Mouse (Mus musculus): ENCODE results near the gene Rft1. TPM values are rescaled to one million over a fixed set of nuclear protein-coding genes. Genes with fewer than 3 reads are reported as not detected.

Rft1 gene
- polyA plus RNA-seq, 1 experiment from 2014 or later, result 18.6 TPM

- no peak overlapping the region for H3K4me2 ChIP-seq (replicated peaks)
- WGBS, result 56% methylated on average over 5 of the region's 5 CpGs
- H3K36me3 ChIP-seq, result no peaks in the 10 kb centered on the region
- H3K4me3 ChIP-seq (replicated peaks), result no peak overlapping the region
- H3K27me3 ChIP-seq, result no peaks in the 10 kb centered on the region
- no peaks in the 10 kb centered on the region for H3K9me3 ChIP-seq (replicated peaks)
- no peak overlapping the region for H3K9ac ChIP-seq
- peaks cover 24% of the 10 kb centered on the region for H3K4me1 ChIP-seq
- ATAC-seq (ENCODE audit: insufficient number of reproducible peaks, low FRiP score, low TSS enrichment, low read depth), result no peak
- H3K27ac ChIP-seq (replicated peaks), result peak overlapping the region; percentile 65; the same call in 1 of the 2 replicates
These were observed 23.2 kb upstream of the Rft1 start for GRCm38 (mm10) chr14:30630811-30631576.

GRCm38 (mm10) chr14:30631834-30632233 is 22.3 kb upstream of the Rft1 start:
- ATAC-seq (ENCODE audit: insufficient number of reproducible peaks, low FRiP score, low TSS enrichment, low read depth), result peak; percentile 44; the same call in 1 of the 2 replicates

GRCm38 (mm10) chr14:30633708-30634107 is 20.5 kb upstream of the Rft1 start:
- Histone ChIP-seq H3K9ac (no peak overlapping the region), H3K4me3 (replicated peaks) (no peak overlapping the region), H3K9me3 (replicated peaks) (no peaks in the 10 kb centered on the region), H3K4me2 (replicated peaks) (no peak overlapping the region), H3K4me1 (peaks cover 26% of the 10 kb centered on the region), H3K27me3 (no peaks in the 10 kb centered on the region), H3K27ac (replicated peaks) (no peak overlapping the region), H3K36me3 (no peaks in the 10 kb centered on the region)
- WGBS, result 75% methylated on average over 7 of the region's 7 CpGs
- ATAC-seq (ENCODE audit: insufficient number of reproducible peaks, low FRiP score, low TSS enrichment, low read depth), result no peak

More at GRCm38 (mm10) chr14:30631834-30632233, 22.3 kb upstream of the Rft1 start:
- H3K36me3 ChIP-seq, result no peaks in the 10 kb centered on the region
- no peak overlapping the region for H3K9ac ChIP-seq
- peak overlapping the region; percentile 65 for H3K27ac ChIP-seq (replicated peaks)
- no peak overlapping the region for H3K4me3 ChIP-seq (replicated peaks)
- H3K9me3 ChIP-seq (replicated peaks), result no peaks in the 10 kb centered on the region
- peaks cover 19% of the 10 kb centered on the region for H3K4me1 ChIP-seq
- H3K27me3 ChIP-seq, result no peaks in the 10 kb centered on the region
- no peak overlapping the region for H3K4me2 ChIP-seq (replicated peaks)
- 43% methylated on average over 2 of the region's 2 CpGs for WGBS

GRCm38 (mm10) chr14:30634418-30634817 is 19.7 kb upstream of the Rft1 start:
- H3K4me1 ChIP-seq, result peaks cover 26% of the 10 kb centered on the region
- H3K36me3 ChIP-seq, result no peaks in the 10 kb centered on the region
- no peak overlapping the region for H3K4me3 ChIP-seq (replicated peaks)
- no peaks in the 10 kb centered on the region for H3K27me3 ChIP-seq
- no peak overlapping the region for H3K9ac ChIP-seq
- ATAC-seq (ENCODE audit: insufficient number of reproducible peaks, low FRiP score, low TSS enrichment, low read depth), result no peak
- H3K9me3 ChIP-seq (replicated peaks), result no peaks in the 10 kb centered on the region
- H3K27ac ChIP-seq (replicated peaks), result no peak overlapping the region
- 71% methylated on average over 1 of the region's 1 CpGs for WGBS
- no peak overlapping the region for H3K4me2 ChIP-seq (replicated peaks)

- WGBS, result 78% methylated on average over 13 of the region's 13 CpGs
- Histone ChIP-seq H3K4me2 (replicated peaks) (no peak overlapping the region), H3K36me3 (no peaks in the 10 kb centered on the region), H3K4me1 (peaks cover 23% of the 10 kb centered on the region), H3K9me3 (replicated peaks) (no peaks in the 10 kb centered on the region), H3K9ac (no peak overlapping the region), H3K27ac (replicated peaks) (no peak overlapping the region), H3K27me3 (no peaks in the 10 kb centered on the region), H3K4me3 (replicated peaks) (no peak overlapping the region)
- ATAC-seq (ENCODE audit: insufficient number of reproducible peaks, low FRiP score, low TSS enrichment, low read depth), result no peak
These were observed 18.8 kb upstream of the Rft1 start for GRCm38 (mm10) chr14:30635219-30635910.

- Histone ChIP-seq H3K36me3 (no peaks in the 10 kb centered on the region), H3K9ac (no peak overlapping the region), H3K27ac (replicated peaks) (no peak overlapping the region), H3K9me3 (replicated peaks) (no peaks in the 10 kb centered on the region), H3K4me3 (replicated peaks) (no peak overlapping the region), H3K4me1 (peaks cover 18% of the 10 kb centered on the region), H3K4me2 (replicated peaks) (no peak overlapping the region), H3K27me3 (no peaks in the 10 kb centered on the region)
- 55% methylated on average over 9 of the region's 9 CpGs for WGBS
- ATAC-seq (ENCODE audit: insufficient number of reproducible peaks, low FRiP score, low TSS enrichment, low read depth), result no peak
These were observed 17.7 kb upstream of the Rft1 start for GRCm38 (mm10) chr14:30636499-30636898.

- Histone ChIP-seq H3K4me2 (replicated peaks) (no peak overlapping the region), H3K9ac (no peak overlapping the region), H3K4me1 (peaks cover 13% of the 10 kb centered on the region; the same call in 1 of the 2 replicates), H3K4me3 (replicated peaks) (no peak overlapping the region), H3K9me3 (replicated peaks) (no peaks in the 10 kb centered on the region), H3K36me3 (no peaks in the 10 kb centered on the region), H3K27ac (replicated peaks) (no peak overlapping the region), H3K27me3 (no peaks in the 10 kb centered on the region)
- 42% methylated on average over 2 of the region's 2 CpGs for whole genome bisulfite sequencing
- 0 out of 2 replicates have a peak, but pooled peaks have one; percentile 75 for ATAC-seq (ENCODE audit: insufficient number of reproducible peaks, low FRiP score, low TSS enrichment, low read depth)
These were observed 17.1 kb upstream of the Rft1 start for GRCm38 (mm10) chr14:30637087-30637486.

- WGBS, result 84% methylated on average over 4 of the region's 4 CpGs
These were observed 16.2 kb upstream of the Rft1 start for GRCm38 (mm10) chr14:30638009-30638408.

GRCm38 (mm10) chr14:30638686-30639085 is 15.5 kb upstream of the Rft1 start:
- Histone ChIP-seq H3K36me3 (no peaks in the 10 kb centered on the region), H3K27ac (replicated peaks) (no peak overlapping the region), H3K9ac (no peak overlapping the region), H3K27me3 (no peaks in the 10 kb centered on the region), H3K4me1 (peaks cover 13% of the 10 kb centered on the region; the same call in 1 of the 2 replicates), H3K4me3 (replicated peaks) (no peak overlapping the region), H3K4me2 (replicated peaks) (no peak overlapping the region), H3K9me3 (replicated peaks) (no peaks in the 10 kb centered on the region)
- no peak for ATAC-seq (ENCODE audit: insufficient number of reproducible peaks, low FRiP score, low TSS enrichment, low read depth)
- WGBS, result 76% methylated on average over 4 of the region's 4 CpGs

More at GRCm38 (mm10) chr14:30638009-30638408, 16.2 kb upstream of the Rft1 start:
- Histone ChIP-seq H3K36me3 (no peaks in the 10 kb centered on the region), H3K27me3 (no peaks in the 10 kb centered on the region), H3K4me1 (peaks cover 13% of the 10 kb centered on the region; the same call in 1 of the 2 replicates), H3K4me2 (replicated peaks) (no peak overlapping the region), H3K27ac (replicated peaks) (no peak overlapping the region), H3K9me3 (replicated peaks) (no peaks in the 10 kb centered on the region), H3K4me3 (replicated peaks) (no peak overlapping the region), H3K9ac (no peak overlapping the region)
- ATAC-seq (ENCODE audit: insufficient number of reproducible peaks, low FRiP score, low TSS enrichment, low read depth), result no peak

- Histone ChIP-seq H3K9me3 (replicated peaks) (no peaks in the 10 kb centered on the region), H3K27me3 (no peaks in the 10 kb centered on the region)
These were observed 12.4 kb upstream of the Rft1 start for GRCm38 (mm10) chr14:30641748-30642147.

GRCm38 (mm10) chr14:30644026-30644425 is 10.1 kb upstream of the Rft1 start:
- 94% methylated on average over 2 of the region's 2 CpGs for WGBS
- Histone ChIP-seq H3K4me3 (replicated peaks) (no peak overlapping the region), H3K9me3 (replicated peaks) (no peaks in the 10 kb centered on the region), H3K9ac (no peak overlapping the region), H3K27me3 (no peaks in the 10 kb centered on the region), H3K4me1 (0 out of 2 replicates have a peak, but pooled peaks cover 2% of the 10 kb centered on the region), H3K27ac (replicated peaks) (no peak overlapping the region), H3K4me2 (replicated peaks) (no peak overlapping the region), H3K36me3 (no peaks in the 10 kb centered on the region)
- no peak for ATAC-seq (ENCODE audit: insufficient number of reproducible peaks, low FRiP score, low TSS enrichment, low read depth)

More at GRCm38 (mm10) chr14:30641748-30642147, 12.4 kb upstream of the Rft1 start:
- Histone ChIP-seq H3K4me2 (replicated peaks) (no peak overlapping the region), H3K27ac (replicated peaks) (no peak overlapping the region), H3K4me3 (replicated peaks) (no peak overlapping the region), H3K36me3 (no peaks in the 10 kb centered on the region), H3K9ac (no peak overlapping the region), H3K4me1 (peaks cover 12% of the 10 kb centered on the region; the same call in 1 of the 2 replicates)
- no peak for ATAC-seq (ENCODE audit: insufficient number of reproducible peaks, low FRiP score, low TSS enrichment, low read depth)
- 67% methylated on average over 2 of the region's 2 CpGs for WGBS
